Mouse (Mus musculus): Measurements from ENCODE around the gene BC051142.
"Not testable (repeated sequence)": the region's sequence is repeated elsewhere in the genome, so short reads cannot be mapped to it uniquely, and the experiment has no call there.

GRCm38 (mm10) chr17:34477238-34478013 lies 78.8 kb downstream of the BC051142 start, which contains the start of gene Btnl4:
- not testable (repeated sequence) for TF ChIP-seq CTCF (IDR thresholded peaks at IDR 0.05; ENCODE audit: control insufficient read depth, insufficient read depth, insufficient read length); USF1 (IDR thresholded peaks at IDR 0.05; ENCODE audit: low read depth); FOSL1 (IDR thresholded peaks at IDR 0.05; ENCODE audit: insufficient read depth, low read length, poor library complexity, severe bottlenecking); MAX (IDR thresholded peaks at IDR 0.05)
